Mouse (Mus musculus) heart, postnatal 0 days (tissue): ENCODE measurements around the gene Mapk8. TPM values are rescaled to one million over a fixed set of nuclear protein-coding genes. Genes with fewer than 3 reads are reported as not detected.
A peak's percentile ranks its signal among the peaks of the same experiment; 100 is the strongest.

ENCODE experiments used
- ATAC-seq: fragments of 200-750 bp; cut with Nextera tagmentation; 2 replicates; pipeline ENCODE4 v1.8.0; 2017; ENCODE audit warnings: low read depth, moderate number of reproducible peaks, moderate library complexity; ENCODE audit not compliant: insufficient read depth
- DNase-seq: peaks from one replicate; pipeline ENCODE4 v3.0.0-alpha.2; 2016; ENCODE audit warnings: low spot score
- H3K27ac ChIP-seq: fragments of 300-500 bp; sonication (generic); 2 replicates; pipeline ENCODE4 v1.5.1; 2014; ENCODE audit warnings: low read depth, mild to moderate bottlenecking
- H3K27me3 ChIP-seq: fragments of 300-500 bp; sonication (generic); 2 replicates; pipeline ENCODE4 v1.6.1; 2014; ENCODE audit warnings: low read length, mixed read lengths; ENCODE audit not compliant: control insufficient read depth, insufficient read depth
- H3K36me3 ChIP-seq: fragments of 300-500 bp; sonication (generic); replicated peaks from 2 replicates; pipeline ENCODE4 v1.6.1; 2014; ENCODE audit warnings: low read length, mixed read lengths; ENCODE audit not compliant: control insufficient read depth, insufficient read depth
- H3K4me1 ChIP-seq: fragments of 300-500 bp; sonication (generic); 2 replicates; pipeline ENCODE4 v1.6.1; 2014; ENCODE audit warnings: antibody characterized with exemption; ENCODE audit not compliant: control insufficient read depth, insufficient read depth
- H3K4me2 ChIP-seq: fragments of 300-500 bp; sonication (generic); 2 replicates; pipeline ENCODE4 v1.6.1; 2014; ENCODE audit warnings: low read depth, mild to moderate bottlenecking, low read length, moderate library complexity
- H3K4me3 ChIP-seq: fragments of 300-500 bp; sonication (generic); 2 replicates; pipeline ENCODE4 v1.5.1; 2014; ENCODE audit warnings: low read depth, low read length
- H3K9ac ChIP-seq: fragments of 300-500 bp; sonication (generic); replicated peaks from 2 replicates; pipeline ENCODE4 v1.6.1; 2014; ENCODE audit warnings: low read depth, low read length, mixed read lengths
- H3K9me3 ChIP-seq: fragments of 300-500 bp; sonication (generic); replicated peaks from 2 replicates; pipeline ENCODE4 v1.6.1; 2016; ENCODE audit warnings: low read length; ENCODE audit not compliant: control insufficient read depth
- CTCF ChIP-seq: IDR thresholded peaks from 2 replicates; pipeline ENCODE4 v1.5.1; 2016; ENCODE audit warnings: antibody characterized with exemption, control low read depth, low read depth
- EP300 ChIP-seq: IDR thresholded peaks from 2 replicates; pipeline ENCODE4 v1.6.1; 2016; ENCODE audit warnings: antibody characterized with exemption, low read depth
- WGBS: fragments of 180-500 bp; shearing (Covaris S2); extraction: QIAGEN DNeasy Blood & Tissue Kit; methylation state at CpG from one replicate; pipeline ENCODE4 v1.1.7; 2014; 5-methylcytosine and 5-hydroxymethylcytosine counted together
- polyA plus RNA-seq: library from polyadenylated mRNA; unstranded; fragments of >200 nt; fragmentation: Nextera tagmentation; extraction: Ambion mirVana; gene quantifications from 2 replicates; pipeline ENCODE4 v1.2.1, GENCODE M21; 2015
- total RNA-seq: library from RNA; depleted of rRNA; stranded (reverse); fragments of >200 nt; gene quantifications from 2 replicates; pipeline ENCODE4 v1.2.3, GENCODE M21; 2014; ENCODE audit warnings: low replicate concordance

The Mapk8 gene
- total and polyA plus RNA-seq, 2 experiments from 2014 or later: 12.8 to 88.1 TPM

DNA sequence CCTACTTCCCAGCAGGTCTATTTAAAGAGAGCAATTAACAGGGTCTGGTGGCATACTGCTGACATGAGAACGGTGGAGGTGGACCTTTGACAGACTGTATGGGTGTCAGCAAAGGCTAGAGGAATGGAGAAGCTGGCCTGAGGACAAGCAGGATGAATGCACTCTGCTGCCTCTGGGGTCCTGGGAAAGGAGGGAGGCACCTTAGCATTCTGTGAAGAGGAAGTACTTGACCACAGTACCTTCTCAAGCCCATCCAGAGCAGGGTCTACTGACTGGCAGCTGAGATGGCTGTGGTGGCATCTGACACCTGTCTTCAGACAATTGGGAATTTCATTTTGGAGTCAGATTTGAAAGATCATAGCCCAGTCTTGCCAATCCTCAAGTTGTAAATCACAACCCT lies 73.7 kb downstream of the Mapk8 start:
- no peak for DNase-seq
- no peaks in the 10 kb centered on the region; the same call in 1 of the 2 replicates for H3K4me1 ChIP-seq
- H3K27ac ChIP-seq: no peak overlapping the region
- no peak overlapping the region for H3K4me2 ChIP-seq
- 4% methylated on average over 1 of the region's 1 CpGs for WGBS
- no peak for TF ChIP-seq EP300
- TF ChIP-seq CTCF: no peak
- H3K36me3 ChIP-seq: no peaks in the 10 kb centered on the region
- H3K4me3 ChIP-seq: no peak overlapping the region
- no peak for ATAC-seq
- H3K27me3 ChIP-seq: no peaks in the 10 kb centered on the region
- no peaks in the 10 kb centered on the region for H3K9me3 ChIP-seq
- H3K9ac ChIP-seq: no peak overlapping the region

DNA sequence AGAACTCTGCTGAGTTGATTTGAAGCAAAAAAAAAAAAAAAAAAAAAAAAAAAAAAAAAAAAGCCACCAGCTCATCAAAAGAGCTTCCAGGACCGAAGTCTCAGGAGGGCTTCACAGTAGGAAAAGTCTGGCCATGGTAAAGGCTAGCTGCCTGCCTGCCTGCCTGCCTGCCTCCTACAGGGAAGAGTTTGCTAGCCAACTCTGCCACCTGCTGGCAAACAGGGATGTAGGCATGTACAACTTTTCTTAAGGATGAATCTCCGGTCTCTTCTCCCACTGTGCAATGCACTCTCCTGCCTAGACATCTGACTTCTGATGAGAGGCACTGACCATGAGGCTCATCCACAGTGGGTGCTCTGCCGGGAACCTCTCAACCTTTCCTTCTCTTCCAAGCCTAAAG lies 75.7 kb downstream of the Mapk8 start:
- H3K27me3 ChIP-seq: peaks cover 4% of the 10 kb centered on the region; the same call in 1 of the 2 replicates
- H3K27ac ChIP-seq: no peak overlapping the region
- TF ChIP-seq EP300 (no peak), CTCF (peak; percentile 92)
- H3K4me1 ChIP-seq: no peaks in the 10 kb centered on the region; the same call in 1 of the 2 replicates
- peak; percentile 68 for ATAC-seq
- H3K36me3 ChIP-seq: no peaks in the 10 kb centered on the region
- peak; percentile 81 for DNase-seq
- no peak overlapping the region for H3K4me3 ChIP-seq
- H3K9me3 ChIP-seq: no peaks in the 10 kb centered on the region
- H3K9ac ChIP-seq: no peak overlapping the region
- 16% methylated on average over 3 of the region's 3 CpGs for WGBS
- no peak overlapping the region for H3K4me2 ChIP-seq

DNA sequence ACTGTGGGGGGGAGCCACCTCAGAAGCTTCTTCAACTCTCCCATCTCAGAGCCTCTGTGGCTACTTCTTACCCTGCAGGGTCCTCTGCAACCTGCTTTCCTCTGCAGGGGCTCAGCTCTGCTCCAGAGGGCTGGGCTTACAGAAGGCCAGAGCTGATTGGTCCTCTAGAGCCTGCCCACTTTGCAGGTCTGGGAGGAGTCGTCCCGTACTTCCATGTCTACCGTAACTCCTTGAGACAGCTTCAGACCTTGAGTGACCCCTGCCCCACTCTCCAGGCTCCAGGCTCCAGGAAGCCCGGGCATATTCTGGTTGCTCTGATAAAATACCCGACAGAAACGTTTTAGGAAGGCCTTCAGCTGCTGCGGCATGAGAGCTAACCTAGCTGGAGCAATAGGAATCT lies 76.9 kb downstream of the Mapk8 start:
- Histone ChIP-seq H3K9me3 (no peaks in the 10 kb centered on the region), H3K36me3 (no peaks in the 10 kb centered on the region), H3K9ac (no peak overlapping the region), H3K4me3 (no peak overlapping the region), H3K4me1 (no peaks in the 10 kb centered on the region; the same call in 1 of the 2 replicates), H3K27me3 (peaks cover 4% of the 10 kb centered on the region; the same call in 1 of the 2 replicates), H3K27ac (no peak overlapping the region), H3K4me2 (peak overlapping the region; percentile 22)
- DNase-seq (peak; percentile 24), ATAC-seq (no peak)
- TF ChIP-seq CTCF (no peak), EP300 (no peak)
- 3% methylated on average over 7 of the region's 7 CpGs for WGBS

DNA sequence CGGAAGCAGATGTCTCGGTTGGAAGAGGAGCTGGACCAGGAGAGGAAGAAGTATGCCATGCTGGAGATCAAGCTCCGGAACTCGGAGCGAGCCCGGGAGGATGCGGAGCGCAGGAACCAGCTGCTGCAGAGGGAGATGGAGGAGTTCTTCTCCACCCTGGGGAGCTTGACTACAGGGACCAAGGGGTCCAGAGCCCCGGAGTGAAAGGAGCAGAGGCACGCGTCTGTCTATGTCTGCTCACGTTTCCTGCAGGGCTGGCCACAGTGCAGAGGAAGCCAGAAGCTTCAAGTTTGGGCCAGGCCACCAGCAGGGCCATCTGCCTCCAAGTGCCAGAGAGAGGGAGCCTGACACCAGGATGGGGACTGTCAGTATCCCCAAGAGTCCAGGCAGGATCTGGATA lies 77.6 kb downstream of the Mapk8 start:
- WGBS: 77% methylated on average over 12 of the region's 12 CpGs
- no peak overlapping the region for H3K9ac ChIP-seq
- no peaks in the 10 kb centered on the region for H3K36me3 ChIP-seq
- DNase-seq: no peak
- no peak for ATAC-seq
- no peak overlapping the region for H3K4me2 ChIP-seq
- peaks cover 8% of the 10 kb centered on the region for H3K27me3 ChIP-seq
- no peak for TF ChIP-seq EP300
- no peak for TF ChIP-seq CTCF
- H3K4me1 ChIP-seq: no peaks in the 10 kb centered on the region; the same call in 1 of the 2 replicates
- H3K4me3 ChIP-seq: no peak overlapping the region
- no peaks in the 10 kb centered on the region for H3K9me3 ChIP-seq
- H3K27ac ChIP-seq: no peak overlapping the region

DNA sequence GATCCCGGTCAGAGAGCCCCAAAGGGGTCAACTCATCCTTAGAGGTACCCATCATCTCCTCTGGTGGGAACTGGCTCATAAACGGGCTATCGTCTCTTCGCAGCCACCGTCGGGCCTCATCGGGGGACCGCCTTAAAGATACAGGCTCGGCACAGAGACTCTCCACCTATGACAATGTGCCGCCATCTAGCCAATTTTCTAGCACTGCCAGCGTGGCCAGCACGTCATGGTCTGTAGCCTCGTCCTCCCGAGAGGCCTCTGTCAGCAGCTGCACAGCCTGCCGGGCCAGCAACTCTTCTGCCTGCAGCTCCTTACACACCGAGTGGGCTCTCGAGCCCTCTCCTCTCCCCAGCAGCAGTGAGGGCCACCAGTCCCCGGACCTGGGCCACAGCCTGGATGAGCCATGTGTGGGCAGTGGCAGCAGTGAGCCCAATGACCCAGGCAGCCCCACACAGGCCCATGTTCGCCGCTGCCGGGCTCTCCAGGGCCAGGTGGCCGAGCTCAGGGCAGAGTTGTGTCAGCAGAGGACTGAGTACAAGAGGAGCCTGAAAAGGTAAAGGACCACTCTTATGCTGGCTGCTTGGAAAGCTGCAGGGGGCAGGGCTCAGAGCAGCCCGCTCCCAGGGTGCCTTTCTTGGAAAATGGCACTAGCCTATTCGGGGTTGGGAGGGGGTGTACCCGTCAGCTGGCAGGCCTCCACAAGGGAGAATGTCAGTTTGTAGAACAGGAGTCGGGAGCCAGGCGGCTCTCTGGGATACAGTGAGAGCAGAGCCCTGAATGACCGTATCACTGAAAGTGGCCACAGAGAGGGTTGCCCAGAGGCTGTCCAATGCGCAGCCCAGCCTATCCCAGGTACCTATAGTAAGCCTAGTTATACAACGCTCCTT lies 79.8 kb downstream of the Mapk8 start:
- Histone ChIP-seq H3K36me3 (no peaks in the 10 kb centered on the region), H3K9ac (no peak overlapping the region), H3K4me3 (no peak overlapping the region), H3K27me3 (peaks cover 16% of the 10 kb centered on the region), H3K4me2 (no peak overlapping the region), H3K9me3 (no peaks in the 10 kb centered on the region), H3K4me1 (peaks cover 7% of the 10 kb centered on the region), H3K27ac (no peak overlapping the region)
- TF ChIP-seq EP300: no peak
- no peak for TF ChIP-seq CTCF
- ATAC-seq (no peak), DNase-seq (no peak)
- WGBS: 76% methylated on average over 30 of the region's 30 CpGs

DNA sequence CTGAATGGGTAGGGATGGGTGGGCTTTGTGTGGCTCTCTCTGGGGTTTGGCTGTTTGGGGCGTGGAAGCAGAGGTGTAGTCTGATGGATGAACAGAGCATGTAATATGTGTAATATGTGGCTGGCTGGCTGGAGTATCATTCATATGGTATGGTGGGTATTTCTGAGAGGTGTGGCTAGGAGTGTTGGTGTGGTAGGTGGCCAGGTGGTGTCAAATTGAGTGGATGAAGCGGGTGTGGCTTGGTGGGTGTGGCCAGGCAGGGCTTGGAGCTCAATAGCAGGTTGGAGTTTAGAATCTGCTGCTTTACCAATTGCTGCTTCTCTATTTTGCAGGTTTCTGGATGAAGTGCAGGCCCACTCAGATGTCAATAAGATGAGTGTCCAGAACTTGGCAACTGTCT lies 82.9 kb downstream of the Mapk8 start:
- WGBS: 79% methylated on average over 2 of the region's 2 CpGs
- Histone ChIP-seq H3K4me3 (no peak overlapping the region), H3K9me3 (no peaks in the 10 kb centered on the region), H3K4me2 (no peak overlapping the region), H3K27ac (no peak overlapping the region), H3K27me3 (peaks cover 27% of the 10 kb centered on the region), H3K36me3 (no peaks in the 10 kb centered on the region), H3K9ac (no peak overlapping the region), H3K4me1 (peaks cover 7% of the 10 kb centered on the region)
- DNase-seq: no peak
- ATAC-seq: no peak
- TF ChIP-seq EP300 (no peak), CTCF (no peak)
